Mouse (Mus musculus) spleen, adult 2 months (tissue): ENCODE results near the gene Adcy5. TPM values are rescaled to one million over a fixed set of nuclear protein-coding genes. Genes with fewer than 3 reads are reported as not detected.

Experiments used
- DNase-seq, 2 experiments: peaks; one replicate each; pipeline versions ENCODE4 v3.0.0 to v3.0.0-alpha.2; 2012 to 2021; ENCODE audit warnings: low spot score in 2 of 2, low read depth in 1 of 2
- H3K27ac ChIP-seq: fragments of 200-500 bp; 2 replicates; pipeline ENCODE4 v1.5.1; 2012; ENCODE audit warnings: low read length, inconsistent platforms; ENCODE audit not compliant: insufficient read depth
- H3K27me3 ChIP-seq: fragments of 200-500 bp; 2 replicates; pipeline ENCODE4 v1.6.1; 2012; ENCODE audit warnings: mild to moderate bottlenecking, moderate library complexity, low read length, inconsistent platforms; ENCODE audit not compliant: control insufficient read depth, insufficient read depth
- H3K36me3 ChIP-seq: fragments of 200-500 bp; 2 replicates; pipeline ENCODE4 v1.6.1; 2012; ENCODE audit warnings: mild to moderate bottlenecking, low read length, inconsistent platforms; ENCODE audit not compliant: control insufficient read depth, insufficient read depth
- H3K4me1 ChIP-seq: fragments of 200-500 bp; 2 replicates; pipeline ENCODE4 v1.6.1; 2011; ENCODE audit warnings: inconsistent platforms; ENCODE audit not compliant: control insufficient read depth, insufficient read depth, insufficient read length
- H3K4me3 ChIP-seq: fragments of 200-500 bp; 2 replicates; pipeline ENCODE4 v1.5.1; 2011; ENCODE audit warnings: mild to moderate bottlenecking, inconsistent platforms; ENCODE audit not compliant: insufficient read depth, insufficient read length; ENCODE audit errors: extremely low read depth
- CTCF ChIP-seq: fragments of 200-500 bp; IDR thresholded peaks from 2 replicates; pipeline ENCODE4 v1.5.1; 2011; ENCODE audit warnings: mild to moderate bottlenecking, inconsistent platforms; ENCODE audit not compliant: insufficient read depth, insufficient read length, insufficient replicate concordance; ENCODE audit errors: extremely low read depth
- POLR2A ChIP-seq: fragments of 200-500 bp; IDR thresholded peaks from 2 replicates; pipeline ENCODE4 v1.6.1; 2011; ENCODE audit warnings: low read depth, low read length, inconsistent platforms
- WGBS: fragments of 180-500 bp; shearing (Covaris S2); methylation state at CpG from one replicate; pipeline ENCODE4 v1.1.7; 2018; 5-methylcytosine and 5-hydroxymethylcytosine counted together
- polyA plus RNA-seq: library from polyadenylated mRNA; depleted of rRNA; stranded (reverse); fragments of >200 nt; gene quantifications from 2 replicates; pipeline ENCODE4 v1.2.3, GENCODE M21; 2012

Adcy5 gene
- polyA plus RNA-seq, 1 experiment: 6.8 TPM

- 54% methylated on average over 11 of the region's 11 CpGs for WGBS
- no peak for DNase-seq
- no peaks in the 10 kb centered on the region for H3K27me3 ChIP-seq
- no peak for TF ChIP-seq POLR2A
- TF ChIP-seq CTCF: no peak
- H3K4me3 ChIP-seq: no peak overlapping the region
- H3K36me3 ChIP-seq: no peaks in the 10 kb centered on the region
- H3K4me1 ChIP-seq: no peaks in the 10 kb centered on the region
- H3K27ac ChIP-seq: no peak overlapping the region
These were observed 14.6 kb upstream of the Adcy5 start for GRCm38 (mm10) chr16:35139873-35140619.

- Histone ChIP-seq H3K4me1 (no peaks in the 10 kb centered on the region), H3K4me3 (no peak overlapping the region), H3K27me3 (no peaks in the 10 kb centered on the region), H3K36me3 (no peaks in the 10 kb centered on the region), H3K27ac (no peak overlapping the region)
- 77% methylated on average over 9 of the region's 9 CpGs for WGBS
- TF ChIP-seq CTCF (no peak), POLR2A (no peak)
- DNase-seq: no peak
These were observed 14.1 kb upstream of the Adcy5 start for GRCm38 (mm10) chr16:35140620-35140975.

GRCm38 (mm10) chr16:35141839-35142238 is 12.8 kb upstream of the Adcy5 start:
- DNase-seq: no peak
- WGBS: 89% methylated on average over 8 of the region's 8 CpGs
- TF ChIP-seq CTCF: no peak
- no peak for TF ChIP-seq POLR2A
- H3K4me1 ChIP-seq: no peaks in the 10 kb centered on the region
- H3K27me3 ChIP-seq: no peaks in the 10 kb centered on the region
- H3K27ac ChIP-seq: no peak overlapping the region
- no peaks in the 10 kb centered on the region for H3K36me3 ChIP-seq
- no peak overlapping the region for H3K4me3 ChIP-seq

- 43% methylated on average over 4 of the region's 4 CpGs for WGBS
- H3K36me3 ChIP-seq: no peaks in the 10 kb centered on the region
- TF ChIP-seq POLR2A: no peak
- no peak for TF ChIP-seq CTCF
- H3K4me1 ChIP-seq: no peaks in the 10 kb centered on the region
- no peak for DNase-seq
- peaks cover 1% of the 10 kb centered on the region; the same call in 1 of the 2 replicates for H3K27me3 ChIP-seq
- H3K4me3 ChIP-seq: no peak overlapping the region
- no peak overlapping the region for H3K27ac ChIP-seq
These were observed 8.5 kb upstream of the Adcy5 start for GRCm38 (mm10) chr16:35146153-35146552.

DNA sequence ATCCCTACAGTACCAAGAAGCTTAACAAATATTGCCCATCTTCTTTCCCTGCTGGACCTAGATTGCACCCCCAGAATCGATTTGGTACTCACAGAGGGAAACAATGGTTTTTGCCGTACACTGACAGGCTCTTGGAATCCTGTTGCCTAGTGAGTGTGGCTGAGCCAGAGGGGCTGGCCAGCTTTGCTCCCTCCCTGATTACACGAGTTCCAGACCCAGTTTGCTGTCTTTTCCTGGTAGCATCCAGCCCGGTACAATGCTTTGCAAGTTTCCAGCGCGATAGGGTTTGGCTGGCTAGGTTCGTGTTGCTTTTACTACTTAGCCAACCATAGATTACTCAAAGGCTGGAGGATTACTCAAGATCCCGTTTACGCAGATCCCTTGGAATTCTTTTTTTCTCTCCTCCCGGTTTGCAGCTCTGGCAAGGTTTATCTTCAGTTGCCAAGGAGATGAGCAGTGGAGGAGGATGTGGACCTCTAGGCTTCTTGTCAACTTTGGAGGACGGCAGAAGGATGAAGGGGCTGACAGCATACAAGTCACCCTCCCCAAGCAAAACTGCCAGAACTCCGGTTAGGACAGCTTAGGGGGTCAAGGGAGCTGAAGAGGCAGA is 1.4 kb upstream of the Adcy5 start:
- peaks cover 6% of the 10 kb centered on the region; the same call in 1 of the 2 replicates for H3K4me1 ChIP-seq
- WGBS: 21% methylated on average over 12 of the region's 12 CpGs

DNA sequence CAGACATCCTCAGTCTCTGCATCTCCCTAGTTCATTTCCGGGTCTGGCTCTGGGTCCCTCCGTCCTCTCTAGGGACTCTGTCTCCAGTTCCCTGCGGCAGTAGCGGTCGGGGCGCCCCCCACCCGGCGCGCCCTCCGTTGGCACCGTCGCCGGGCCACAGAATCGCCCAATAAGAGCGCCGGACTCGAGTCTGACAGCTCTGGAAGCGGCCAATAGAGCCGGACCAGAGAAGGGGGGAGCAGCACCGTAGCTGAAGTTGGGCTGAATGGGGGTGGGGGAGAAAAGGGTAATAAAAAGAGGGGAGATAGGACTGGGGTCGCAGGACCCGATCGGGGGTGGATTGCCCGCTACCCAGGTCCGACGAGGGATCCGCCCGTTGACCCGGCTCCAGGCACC is 434 bp upstream of the Adcy5 start:
- TF ChIP-seq CTCF (no peak), POLR2A (no peak)
- 3% methylated on average over 29 of the region's 29 CpGs for WGBS
- Histone ChIP-seq H3K4me1 (peaks cover 6% of the 10 kb centered on the region; the same call in 1 of the 2 replicates), H3K4me3 (peak overlapping the region; percentile 33; the same call in 1 of the 2 replicates), H3K36me3 (no peaks in the 10 kb centered on the region), H3K27me3 (peaks cover 32% of the 10 kb centered on the region), H3K27ac (no peak overlapping the region)
- no peak for DNase-seq

More for the DNA sequence above, 1.4 kb upstream of the Adcy5 start:
- Histone ChIP-seq H3K27ac (no peak overlapping the region), H3K27me3 (peaks cover 32% of the 10 kb centered on the region), H3K36me3 (no peaks in the 10 kb centered on the region), H3K4me3 (no peak overlapping the region)
- no peak for TF ChIP-seq CTCF
- TF ChIP-seq POLR2A: no peak
- DNase-seq: no peak
